Mouse (Mus musculus) neutrophil, adult 5-6 weeks (primary cell): ENCODE data around the gene Ms4a6c. TPM values are rescaled to one million over a fixed set of nuclear protein-coding genes. Genes with fewer than 3 reads are reported as not detected.
"Not testable (repeated sequence)": the region's sequence is repeated elsewhere in the genome, so short reads cannot be mapped to it uniquely, and the experiment has no call there.

Experiments
- ATAC-seq: fragments of 151-379, 151-347 bp; 2 replicates; pipeline ENCODE4 v1.8.0; 2017; ENCODE audit warnings: mild to moderate bottlenecking, moderate TSS enrichment; ENCODE audit not compliant: insufficient number of reproducible peaks, poor library complexity, low FRiP score, severe bottlenecking; ENCODE audit errors: extremely low read depth
- total RNA-seq: library from RNA; stranded (forward); fragments of 200-1000 nt; gene quantifications from 2 replicates; pipeline ENCODE4 v1.2.3, GENCODE M21; 2017

Gene Ms4a6c
- total RNA-seq: 34.3 and 38.1 TPM in 2 replicates

- peak; percentile 44 for ATAC-seq
These were observed at the start of gene Ms4a6c for GRCm38 (mm10) chr19:11469215-11469614. Ms4a6c (plus strand) TSS chr19:11469366.

GRCm38 (mm10) chr19:11431209-11431608, 38.0 kb upstream of the Ms4a6c start:
- 0 out of 2 replicates have a peak, but pooled peaks have one; percentile 13 for ATAC-seq

GRCm38 (mm10) chr19:11435058-11435834, 33.9 kb upstream of the Ms4a6c start:
- no peak for ATAC-seq

GRCm38 (mm10) chr19:11443338-11443737, 25.8 kb upstream of the Ms4a6c start, which contains the start of gene Ms4a4b:
Ms4a4b (plus strand) TSS chr19:11443553.
- ATAC-seq: no peak

GRCm38 (mm10) chr19:11443964-11444363, 25.2 kb upstream of the Ms4a6c start:
- ATAC-seq: no peak

GRCm38 (mm10) chr19:11447238-11447637, 21.9 kb upstream of the Ms4a6c start:
- ATAC-seq: no peak

GRCm38 (mm10) chr19:11459041-11459440, 10.1 kb upstream of the Ms4a6c start:
- ATAC-seq: not testable (repeated sequence)

GRCm38 (mm10) chr19:11464795-11465194, 4.4 kb upstream of the Ms4a6c start:
- ATAC-seq: peak; percentile 13; the same call in 1 of the 2 replicates

- no peak for ATAC-seq
These were observed 2.7 kb upstream of the Ms4a6c start for GRCm38 (mm10) chr19:11466471-11466870.

- ATAC-seq: not testable (repeated sequence)
These were observed 805 bp upstream of the Ms4a6c start for GRCm38 (mm10) chr19:11468361-11468760.

GRCm38 (mm10) chr19:11479714-11480113, 10.5 kb downstream of the Ms4a6c start:
- no peak for ATAC-seq

- no peak for ATAC-seq
These were observed 13.5 kb downstream of the Ms4a6c start for GRCm38 (mm10) chr19:11482684-11483083.

- no peak for ATAC-seq
These were observed 14.8 kb downstream of the Ms4a6c start for GRCm38 (mm10) chr19:11483941-11484340.

GRCm38 (mm10) chr19:11484388-11484787, 15.2 kb downstream of the Ms4a6c start:
- ATAC-seq: peak; percentile 10; the same call in 1 of the 2 replicates

- peak; percentile 71 for ATAC-seq
These were observed 16.1 kb downstream of the Ms4a6c start for GRCm38 (mm10) chr19:11485266-11485665.

- ATAC-seq: peak; percentile 53
These were observed 16.6 kb downstream of the Ms4a6c start, which contains the start of gene Gm8369 for GRCm38 (mm10) chr19:11485746-11486145. Gm8369 (plus strand) TSS chr19:11485938.

GRCm38 (mm10) chr19:11486599-11486998, 17.4 kb downstream of the Ms4a6c start:
- no peak for ATAC-seq

- peak; percentile 67 for ATAC-seq
These were observed 22.4 kb downstream of the Ms4a6c start for GRCm38 (mm10) chr19:11491406-11492189.

GRCm38 (mm10) chr19:11492671-11493070, 23.5 kb downstream of the Ms4a6c start:
- ATAC-seq: no peak

GRCm38 (mm10) chr19:11494519-11494918, 25.4 kb downstream of the Ms4a6c start:
- ATAC-seq: peak; percentile 49; the same call in 1 of the 2 replicates
